Mouse (Mus musculus) limb, embryonic 14.5 days (tissue): ENCODE results near the gene Usp54. TPM values are rescaled to one million over a fixed set of nuclear protein-coding genes. Genes with fewer than 3 reads are reported as not detected.

Experiments used
- ATAC-seq: fragments of 200-750 bp; cut with Nextera tagmentation; 2 replicates; pipeline ENCODE4 v1.8.0; 2017; ENCODE audit warnings: low read depth, moderate number of reproducible peaks, moderate TSS enrichment; ENCODE audit not compliant: low FRiP score
- DNase-seq: peaks from one replicate; pipeline ENCODE4 v3.0.0-alpha.2; 2015; ENCODE audit warnings: low spot score
- H3K27ac ChIP-seq: fragments of 300-500 bp; sonication (generic); replicated peaks from 2 replicates; pipeline ENCODE4 v1.5.1; 2014; ENCODE audit warnings: low read depth, mild to moderate bottlenecking, low read length, moderate library complexity, mixed read lengths
- H3K27me3 ChIP-seq: fragments of 300-500 bp; sonication (generic); 2 replicates; pipeline ENCODE4 v1.6.1; 2014; ENCODE audit warnings: low read length, mixed read lengths; ENCODE audit not compliant: control insufficient read depth, insufficient read depth
- H3K36me3 ChIP-seq: fragments of 300-500 bp; sonication (generic); 2 replicates; pipeline ENCODE4 v1.6.1; 2014; ENCODE audit warnings: mild to moderate bottlenecking, low read length, moderate library complexity, mixed read lengths; ENCODE audit not compliant: control insufficient read depth, insufficient read depth
- H3K4me1 ChIP-seq: fragments of 300-500 bp; sonication (generic); 2 replicates; pipeline ENCODE4 v1.6.1; 2014; ENCODE audit warnings: antibody characterized with exemption, low read length, mixed read lengths; ENCODE audit not compliant: control insufficient read depth, insufficient read depth
- H3K4me2 ChIP-seq: fragments of 300-500 bp; sonication (generic); replicated peaks from 2 replicates; pipeline ENCODE4 v1.6.1; 2014; ENCODE audit warnings: low read depth, mild to moderate bottlenecking, low read length, moderate library complexity; ENCODE audit not compliant: severe bottlenecking
- H3K4me3 ChIP-seq: fragments of 300-500 bp; sonication (generic); replicated peaks from 2 replicates; pipeline ENCODE4 v1.5.1; 2014; ENCODE audit warnings: low read length
- H3K9ac ChIP-seq: fragments of 300-500 bp; sonication (generic); 2 replicates; pipeline ENCODE4 v1.6.1; 2014; ENCODE audit warnings: mild to moderate bottlenecking, low read depth, low read length, moderate library complexity; ENCODE audit not compliant: severe bottlenecking
- H3K9me3 ChIP-seq: fragments of 300-500 bp; sonication (generic); 2 replicates; pipeline ENCODE4 v1.6.1; 2016; ENCODE audit warnings: low read length; ENCODE audit not compliant: control insufficient read depth
- POLR2A ChIP-seq: fragments of 200-500 bp; IDR thresholded peaks from 2 replicates; pipeline ENCODE4 v1.8.0; 2012; ENCODE audit warnings: inconsistent platforms, mild to moderate bottlenecking, moderate library complexity, borderline replicate concordance; ENCODE audit not compliant: insufficient read depth, insufficient read length; ENCODE audit errors: extremely low read depth
- WGBS: fragments of 180-500 bp; shearing (Covaris S2); extraction: QIAGEN DNeasy Blood & Tissue Kit; methylation state at CpG from one replicate; pipeline ENCODE4 v1.1.7; 2014; 5-methylcytosine and 5-hydroxymethylcytosine counted together
- polyA plus RNA-seq, 2 experiments: library from polyadenylated mRNA; depleted of rRNA in 1 of 2; stranded (reverse) in 1 of 2; unstranded in 1 of 2; fragments of >200 nt; fragmentation: Nextera tagmentation in 1 of 2; extraction: Ambion mirVana in 1 of 2; gene quantifications; 2 replicates each; pipeline versions ENCODE4 v1.2.1 to v1.2.3; 2012 to 2014

The Usp54 gene
- polyA plus RNA-seq (2012; rRNA removed) = 16.3 and 17.3 TPM in 2 replicates
- polyA plus RNA-seq (2014; fragmentation: Nextera tagmentation; extraction: Ambion mirVana) = 9.6 and 11.0 TPM in 2 replicates

- ATAC-seq (peak; percentile 95), DNase-seq (peak; percentile 98)
- no peaks in the 10 kb centered on the region for H3K27me3 ChIP-seq
- H3K9me3 ChIP-seq = no peaks in the 10 kb centered on the region
- H3K36me3 ChIP-seq = no peaks in the 10 kb centered on the region
- peak; percentile 47; the same call in 1 of the 2 replicates for TF ChIP-seq POLR2A
- peaks cover 14% of the 10 kb centered on the region; the same call in 1 of the 2 replicates for H3K4me1 ChIP-seq
- peak within 1 kb of the TSS; percentile 79 for H3K4me3 ChIP-seq
- under 1% methylated on average over 69 of the region's 73 CpGs for WGBS
- H3K4me2 ChIP-seq = peak within 1 kb of the TSS; percentile 83
- peak within 1 kb of the TSS; percentile 83 for H3K9ac ChIP-seq
- peak within 1 kb of the TSS; percentile 92 for H3K27ac ChIP-seq
Observed at GRCm38 (mm10) chr14:20640644-20641437, at the start of gene Usp54. TSS of gene Usp54 (minus strand) at chr14:20641063.

- H3K36me3 ChIP-seq = peaks cover 99% of the 10 kb centered on the region
Observed at GRCm38 (mm10) chr14:20689009-20689408, 48.1 kb upstream of the Usp54 start.

GRCm38 (mm10) chr14:20686576-20686975, 45.7 kb upstream of the Usp54 start:
- WGBS = 96% methylated on average over 3 of the region's 3 CpGs
- Histone ChIP-seq H3K27me3 (no peaks in the 10 kb centered on the region), H3K9me3 (no peaks in the 10 kb centered on the region), H3K4me3 (no peak overlapping the region), H3K4me2 (no peak overlapping the region), H3K9ac (no peak overlapping the region), H3K27ac (no peak overlapping the region), H3K4me1 (no peaks in the 10 kb centered on the region), H3K36me3 (peaks cover 99% of the 10 kb centered on the region)
- ATAC-seq (no peak), DNase-seq (no peak)
- TF ChIP-seq POLR2A = no peak

More at GRCm38 (mm10) chr14:20689009-20689408, 48.1 kb upstream of the Usp54 start:
- Histone ChIP-seq H3K4me1 (no peaks in the 10 kb centered on the region), H3K27ac (no peak overlapping the region), H3K4me2 (no peak overlapping the region), H3K27me3 (no peaks in the 10 kb centered on the region), H3K9me3 (no peaks in the 10 kb centered on the region), H3K4me3 (no peak overlapping the region), H3K9ac (no peak overlapping the region)
- 91% methylated on average over 2 of the region's 2 CpGs for WGBS
- no peak for TF ChIP-seq POLR2A
- ATAC-seq = no peak
- DNase-seq = no peak

- Histone ChIP-seq H3K9me3 (no peaks in the 10 kb centered on the region), H3K4me3 (no peak overlapping the region), H3K4me1 (no peaks in the 10 kb centered on the region), H3K36me3 (peaks cover 99% of the 10 kb centered on the region), H3K9ac (no peak overlapping the region), H3K27ac (no peak overlapping the region), H3K27me3 (no peaks in the 10 kb centered on the region), H3K4me2 (no peak overlapping the region)
- DNase-seq (no peak), ATAC-seq (no peak)
- WGBS = 76% methylated on average over 3 of the region's 3 CpGs
- no peak for TF ChIP-seq POLR2A
Observed at GRCm38 (mm10) chr14:20682498-20682897, 41.6 kb upstream of the Usp54 start.

GRCm38 (mm10) chr14:20681742-20682141, 40.9 kb upstream of the Usp54 start:
- no peak overlapping the region for H3K9ac ChIP-seq
- no peak overlapping the region for H3K4me2 ChIP-seq
- TF ChIP-seq POLR2A = no peak
- ATAC-seq = no peak
- peaks cover 99% of the 10 kb centered on the region for H3K36me3 ChIP-seq
- no peak overlapping the region for H3K27ac ChIP-seq
- DNase-seq = no peak
- no peaks in the 10 kb centered on the region for H3K4me1 ChIP-seq
- no peaks in the 10 kb centered on the region for H3K9me3 ChIP-seq
- H3K4me3 ChIP-seq = no peak overlapping the region
- WGBS = 79% methylated on average over 2 of the region's 2 CpGs
- no peaks in the 10 kb centered on the region for H3K27me3 ChIP-seq
